7 mouse cellular contexts compared by ENCODE assay signal in genomic region chr11:53478383-53479170, GRCm38 (mm10). TPM values are rescaled to one million over a fixed set of nuclear protein-coding genes. Genes with fewer than 3 reads are reported as not detected.
DNase-seq lines count a peak whose midpoint lies in the region; ATAC-seq and TF ChIP-seq lines count a peak whose summit lies in the region.

No protein-coding gene starts in this region.

- H3K36me3 ChIP-seq in forebrain, embryonic 11.5 days (ENCODE audit: control insufficient read depth, insufficient read depth, low read length), result no peaks in the 10 kb centered on the region
- H3K36me3 ChIP-seq in limb, embryonic 14.5 days (ENCODE audit: control insufficient read depth, insufficient read depth, low read length), result no peaks in the 10 kb centered on the region

- intact Hi-C loops in left cerebral cortex, postnatal 25 days (cut with DNase I), result loop anchor here (2.0 to 5.0 kb wide), 2 partner anchors 42 to 89 kb away; partner anchors contain the start of gene Kif3a
- intact Hi-C loops in left cerebral cortex, postnatal 4 days (cut with DNase I), result no loop called here

- H3K27ac ChIP-seq in forebrain, embryonic 11.5 days (ENCODE audit: low read depth, low read length), result no peak overlapping the region
- H3K27ac ChIP-seq in limb, embryonic 14.5 days (replicated peaks; ENCODE audit: low read depth, low read length), result no peak overlapping the region

- peaks cover 17% of the 10 kb centered on the region for H3K4me1 ChIP-seq in forebrain, embryonic 11.5 days (replicated peaks; ENCODE audit: control insufficient read depth, insufficient read depth, low read length)
- H3K4me1 ChIP-seq in limb, embryonic 14.5 days (ENCODE audit: control insufficient read depth, insufficient read depth, low read length), result peaks cover 13% of the 10 kb centered on the region

- WGBS in forebrain, embryonic 11.5 days, result 6% methylated on average over 79 of the region's 79 CpGs
- WGBS in limb, embryonic 14.5 days, result 7% methylated on average over 67 of the region's 79 CpGs

- DNase-seq in left cerebral cortex, postnatal 25 days (ENCODE audit: low spot score in 2 of 2), result peak; percentile 49 to 57
- DNase-seq in left cerebral cortex, postnatal 4 days, result no peak
- DNase-seq in cerebellum, adult 18-20 months, result peak; percentile 51 to 73
- DNase-seq in forebrain, embryonic 11.5 days (ENCODE audit: low spot score), result peak; percentile 64
- DNase-seq in limb, embryonic 14.5 days (ENCODE audit: low spot score), result no peak
- DNase-seq in spleen, postnatal 14 days (ENCODE audit: low spot score in 2 of 2), result peak; percentile 14 to 19
- DNase-seq in layer of hippocampus, adult 18-20 months (ENCODE audit: low spot score in 2 of 2), result no peak

- TF ChIP-seq POLR2A in limb, embryonic 14.5 days (IDR thresholded peaks at IDR 0.05; ENCODE audit: borderline replicate concordance, extremely low read depth, insufficient read depth, insufficient read length), result no peak

- H3K9ac ChIP-seq in forebrain, embryonic 11.5 days (ENCODE audit: low read length), result 0 out of 2 replicates have a peak overlapping the region, but pooled peaks have one; percentile 16
- H3K9ac ChIP-seq in limb, embryonic 14.5 days (ENCODE audit: low read depth, low read length, severe bottlenecking), result peak overlapping the region; percentile 38; the same call in 1 of the 2 replicates

- peak overlapping the region; percentile 64 for H3K4me2 ChIP-seq in forebrain, embryonic 11.5 days (ENCODE audit: low read depth, low read length, severe bottlenecking)
- peak overlapping the region; percentile 78 for H3K4me2 ChIP-seq in limb, embryonic 14.5 days (replicated peaks; ENCODE audit: low read depth, low read length, severe bottlenecking)

- peak overlapping the region; percentile 42 for H3K4me3 ChIP-seq in forebrain, embryonic 11.5 days (ENCODE audit: low read depth, low read length)
- H3K4me3 ChIP-seq in limb, embryonic 14.5 days (replicated peaks; ENCODE audit: low read length), result peak overlapping the region; percentile 44

- H3K27me3 ChIP-seq in forebrain, embryonic 11.5 days (ENCODE audit: control insufficient read depth, insufficient read depth, low read length), result peaks cover 40% of the 10 kb centered on the region
- H3K27me3 ChIP-seq in limb, embryonic 14.5 days (ENCODE audit: control insufficient read depth, insufficient read depth, low read length), result peaks cover 56% of the 10 kb centered on the region

- no peak for ATAC-seq in forebrain, embryonic 11.5 days (replicated peaks; ENCODE audit: low FRiP score)
- no peak for ATAC-seq in limb, embryonic 14.5 days (ENCODE audit: low FRiP score, low read depth)

- H3K9me3 ChIP-seq in forebrain, embryonic 11.5 days (ENCODE audit: control insufficient read depth, low read length), result peaks cover 5% of the 10 kb centered on the region; the same call in 1 of the 2 replicates
- H3K9me3 ChIP-seq in limb, embryonic 14.5 days (ENCODE audit: control insufficient read depth, low read length), result no peaks in the 10 kb centered on the region

RNA-seq across cellular contexts. Expression of gene Gm9945, which starts 1.4 kb away (rescaled TPM):
- total RNA-seq in left cerebral cortex, postnatal 25 days (2021), result 1 to 10 TPM; 3.3 TPM
- total RNA-seq in left cerebral cortex, postnatal 4 days (2021), result under 1 TPM; 0.52 to 0.98 TPM
- not detected in 2 replicates for polyA plus RNA-seq in forebrain, embryonic 11.5 days (2014; fragmentation: Nextera tagmentation; extraction: Ambion mirVana)
- polyA plus RNA-seq in limb, embryonic 14.5 days (2012; rRNA removed), result not detected in 2 replicates
- polyA plus RNA-seq in limb, embryonic 14.5 days (2014; fragmentation: Nextera tagmentation; extraction: Ambion mirVana), result not detected in 2 replicates
- total RNA-seq in layer of hippocampus, adult 18-20 months (2021), result 1 to 10 TPM; 2.3 to 2.5 TPM

RNA-seq across cellular contexts. Expression of gene Sowaha, which starts 1.5 kb away (rescaled TPM):
- total RNA-seq in left cerebral cortex, postnatal 25 days (2021), result 10 to 100 TPM; 79.1 to 79.3 TPM
- total RNA-seq in left cerebral cortex, postnatal 4 days (2021), result 10 to 100 TPM; 12.2 to 18.1 TPM
- polyA plus RNA-seq in forebrain, embryonic 11.5 days (2014; fragmentation: Nextera tagmentation; extraction: Ambion mirVana), result 0.76 and 0.77 TPM in 2 replicates
- polyA plus RNA-seq in limb, embryonic 14.5 days (2012; rRNA removed), result 0.16 and 0.19 TPM in 2 replicates
- 0.22 and 0.30 TPM in 2 replicates for polyA plus RNA-seq in limb, embryonic 14.5 days (2014; fragmentation: Nextera tagmentation; extraction: Ambion mirVana)
- 100 to 1,000 TPM; 144 to 146 TPM for total RNA-seq in layer of hippocampus, adult 18-20 months (2021)

RNA-seq across cellular contexts. Expression of gene Gm9837, which starts 8.3 kb away (rescaled TPM):
- total RNA-seq in left cerebral cortex, postnatal 25 days (2021), result not detected
- not detected for total RNA-seq in left cerebral cortex, postnatal 4 days (2021)
- not detected in 2 replicates for polyA plus RNA-seq in forebrain, embryonic 11.5 days (2014; fragmentation: Nextera tagmentation; extraction: Ambion mirVana)
- not detected in 2 replicates for polyA plus RNA-seq in limb, embryonic 14.5 days (2012; rRNA removed)
- polyA plus RNA-seq in limb, embryonic 14.5 days (2014; fragmentation: Nextera tagmentation; extraction: Ambion mirVana), result not detected in 2 replicates
- under 1 TPM in 1 of 2 experiments, not detected in 1; 0.62 TPM for total RNA-seq in layer of hippocampus, adult 18-20 months (2021)

RNA-seq across cellular contexts. Expression of gene Shroom1, which starts 21.6 kb away (rescaled TPM):
- total RNA-seq in left cerebral cortex, postnatal 25 days (2021), result 1 to 10 TPM; 4.0 to 4.5 TPM
- 1 to 10 TPM; 2.8 to 3.2 TPM for total RNA-seq in left cerebral cortex, postnatal 4 days (2021)
- 1.1 and 1.8 TPM in 2 replicates for polyA plus RNA-seq in forebrain, embryonic 11.5 days (2014; fragmentation: Nextera tagmentation; extraction: Ambion mirVana)
- polyA plus RNA-seq in limb, embryonic 14.5 days (2012; rRNA removed), result 7.1 and 9.1 TPM in 2 replicates
- 3.9 and 6.2 TPM in 2 replicates for polyA plus RNA-seq in limb, embryonic 14.5 days (2014; fragmentation: Nextera tagmentation; extraction: Ambion mirVana)
- 1 to 10 TPM; 5.7 TPM for total RNA-seq in layer of hippocampus, adult 18-20 months (2021)

RNA-seq across cellular contexts. Expression of gene Gm10447, which starts 21.7 kb away (rescaled TPM):
- total RNA-seq in left cerebral cortex, postnatal 25 days (2021), result under 1 TPM; 0.32 to 0.34 TPM
- total RNA-seq in left cerebral cortex, postnatal 4 days (2021), result not detected
- polyA plus RNA-seq in forebrain, embryonic 11.5 days (2014; fragmentation: Nextera tagmentation; extraction: Ambion mirVana), result not detected in 2 replicates
- polyA plus RNA-seq in limb, embryonic 14.5 days (2012; rRNA removed), result 0.41 and 0.83 TPM in 2 replicates
- 0.08 TPM in 1 of 2 replicates, not detected in the other for polyA plus RNA-seq in limb, embryonic 14.5 days (2014; fragmentation: Nextera tagmentation; extraction: Ambion mirVana)
- total RNA-seq in layer of hippocampus, adult 18-20 months (2021), result under 1 TPM; 0.13 to 0.27 TPM

Comparison
In these comparisons a context has a peak if more than half of its experiments do, and no peak if none do; other contexts are left out.
1. DNase-seq: peak in left cerebral cortex, postnatal 25 days (2 of 2), cerebellum, adult 18-20 months (2 of 2), forebrain, embryonic 11.5 days (single experiment) and spleen, postnatal 14 days (2 of 2); none in left cerebral cortex, postnatal 4 days (single experiment), limb, embryonic 14.5 days (single experiment) and layer of hippocampus, adult 18-20 months (0 of 2).
2. RNA of gene Sowaha, which starts 1.5 kb away (total RNA-seq): 144 to 146 TPM in layer of hippocampus, adult 18-20 months and 79.1 to 79.3 TPM in left cerebral cortex, postnatal 25 days; 12.2 to 18.1 TPM in left cerebral cortex, postnatal 4 days; every median in the first group is over 4 times any median in the second.